Mouse (Mus musculus): Measurements from ENCODE around the gene Mxi1.

Mxi1 gene

GRCm38 (mm10) chr19:53397451-53398233 lies 87.3 kb downstream of the Mxi1 start:
- in situ Hi-C loops (cut with MboI): loop anchor here (10.0 to 25.0 kb wide), 2 partner anchors 177 to 1690 kb away; no protein-coding TSS in a partner anchor

GRCm38 (mm10) chr19:53399213-53399612 lies 88.9 kb downstream of the Mxi1 start:
- in situ Hi-C loops (cut with MboI): loop anchor here (10.0 to 25.0 kb wide), 2 partner anchors 176 to 1688 kb away; no protein-coding TSS in a partner anchor

- in situ Hi-C loops (cut with MboI): no loop called here
These were observed 90.2 kb downstream of the Mxi1 start for GRCm38 (mm10) chr19:53400332-53401110.

- in situ Hi-C loops (cut with MboI): no loop called here
These were observed 92.6 kb downstream of the Mxi1 start for GRCm38 (mm10) chr19:53402741-53403432.

GRCm38 (mm10) chr19:53404219-53404836 lies 94.0 kb downstream of the Mxi1 start:
- in situ Hi-C loops (cut with MboI): no loop called here

GRCm38 (mm10) chr19:53404837-53405356 lies 94.6 kb downstream of the Mxi1 start:
- in situ Hi-C loops (cut with MboI): no loop called here

GRCm38 (mm10) chr19:53405810-53406209 lies 95.5 kb downstream of the Mxi1 start:
- in situ Hi-C loops (cut with MboI): no loop called here

GRCm38 (mm10) chr19:53407350-53407749 lies 97.0 kb downstream of the Mxi1 start:
- in situ Hi-C loops (cut with MboI): no loop called here

GRCm38 (mm10) chr19:53408398-53408797 lies 98.1 kb downstream of the Mxi1 start:
- in situ Hi-C loops (cut with MboI): no loop called here

- in situ Hi-C loops (cut with MboI): no loop called here
These were observed 99.5 kb downstream of the Mxi1 start for GRCm38 (mm10) chr19:53409663-53410307.

GRCm38 (mm10) chr19:53412149-53412848 lies 102.0 kb downstream of the Mxi1 start:
- in situ Hi-C loops (cut with MboI): no loop called here

GRCm38 (mm10) chr19:53413617-53414380 lies 103.5 kb downstream of the Mxi1 start:
- in situ Hi-C loops (cut with MboI): no loop called here

- in situ Hi-C loops (cut with MboI): no loop called here
These were observed 104.3 kb downstream of the Mxi1 start for GRCm38 (mm10) chr19:53414650-53415049.

GRCm38 (mm10) chr19:53415198-53415597 lies 104.9 kb downstream of the Mxi1 start:
- in situ Hi-C loops (cut with MboI): no loop called here

GRCm38 (mm10) chr19:53419834-53420233 lies 109.5 kb downstream of the Mxi1 start:
- in situ Hi-C loops (cut with MboI): loop anchor here (5.0 kb wide), 2 partner anchors 47 to 152 kb away; no protein-coding TSS in a partner anchor

- in situ Hi-C loops (cut with MboI): loop anchor here (5.0 kb wide), 2 partner anchors 46 to 151 kb away; no protein-coding TSS in a partner anchor
These were observed 110.7 kb downstream of the Mxi1 start for GRCm38 (mm10) chr19:53420924-53421582.

GRCm38 (mm10) chr19:53421583-53422188 lies 111.4 kb downstream of the Mxi1 start:
- in situ Hi-C loops (cut with MboI): loop anchor here (5.0 kb wide), 2 partner anchors 46 to 151 kb away; no protein-coding TSS in a partner anchor

Data from mature B cell (primary cell).